Mouse (Mus musculus) heart, postnatal 0 days (tissue): ENCODE measurements at regions not wholly inside any gene's neighbourhood (a gene's known extent, or its start where the extent isn't known, plus 50 kb on each side); places are given as distances from the start of the nearest gene placed in this dataset.

Experiments
- CTCF ChIP-seq: IDR thresholded peaks from 2 replicates; pipeline ENCODE4 v1.5.1; 2016; ENCODE audit warnings: antibody characterized with exemption, control low read depth, low read depth
- EP300 ChIP-seq: IDR thresholded peaks from 2 replicates; pipeline ENCODE4 v1.6.1; 2016; ENCODE audit warnings: antibody characterized with exemption, low read depth

- TF ChIP-seq CTCF (no peak), EP300 (no peak)
Measured at GRCm38 (mm10) chr3:7785096-7785495, 1164.9 kb upstream of the 1700008P02Rik start.
